Mouse (Mus musculus): ENCODE results near the gene 9530053A07Rik. TPM values are rescaled to one million over a fixed set of nuclear protein-coding genes. Genes with fewer than 3 reads are reported as not detected.
"Not testable (repeated sequence)": the region's sequence is repeated elsewhere in the genome, so short reads cannot be mapped to it uniquely, and the experiment has no call there.

The 9530053A07Rik gene
- polyA plus RNA-seq, 1 experiment from 2014 or later, result 0.04 TPM

GRCm38 (mm10) chr7:28114648-28115047 lies 14.6 kb upstream of the 9530053A07Rik start:
- no peaks in the 10 kb centered on the region for H3K27me3 ChIP-seq (ENCODE audit: control insufficient read depth, insufficient read depth, low read length)
- ATAC-seq (ENCODE audit: low FRiP score, low TSS enrichment), result no peak
- WGBS, result 80% methylated on average over 2 of the region's 2 CpGs

GRCm38 (mm10) chr7:28137613-28138012 lies 8.3 kb downstream of the 9530053A07Rik start:
- Histone ChIP-seq H3K27ac (replicated peaks; ENCODE audit: low read depth, low read length) (no peak overlapping the region), H3K9me3 (ENCODE audit: control insufficient read depth, low read length) (no peaks in the 10 kb centered on the region), H3K4me2 (ENCODE audit: low read length) (no peak overlapping the region), H3K4me1 (ENCODE audit: control insufficient read depth, insufficient read depth, low read length) (no peaks in the 10 kb centered on the region), H3K27me3 (ENCODE audit: control insufficient read depth, insufficient read depth, low read length) (no peaks in the 10 kb centered on the region), H3K4me3 (replicated peaks; ENCODE audit: low read depth, low read length) (no peak overlapping the region), H3K36me3 (ENCODE audit: control insufficient read depth, insufficient read depth, low read length) (no peaks in the 10 kb centered on the region), H3K9ac (replicated peaks; ENCODE audit: low read length) (no peak overlapping the region)
- peak; percentile 81 for DNase-seq
- WGBS, result 55% methylated on average over 5 of the region's 5 CpGs
- no peak for ATAC-seq (ENCODE audit: low FRiP score, low TSS enrichment)

More at GRCm38 (mm10) chr7:28114648-28115047, 14.6 kb upstream of the 9530053A07Rik start:
- H3K9ac ChIP-seq (replicated peaks; ENCODE audit: low read length), result no peak overlapping the region
- no peaks in the 10 kb centered on the region for H3K9me3 ChIP-seq (ENCODE audit: control insufficient read depth, low read length)
- no peaks in the 10 kb centered on the region for H3K36me3 ChIP-seq (ENCODE audit: control insufficient read depth, insufficient read depth, low read length)
- no peak overlapping the region for H3K4me2 ChIP-seq (ENCODE audit: low read length)
- H3K4me3 ChIP-seq (replicated peaks; ENCODE audit: low read depth, low read length), result no peak overlapping the region
- H3K27ac ChIP-seq (replicated peaks; ENCODE audit: low read depth, low read length), result no peak overlapping the region
- DNase-seq, result no peak
- H3K4me1 ChIP-seq (ENCODE audit: control insufficient read depth, insufficient read depth, low read length), result no peaks in the 10 kb centered on the region

- no peaks in the 10 kb centered on the region for H3K36me3 ChIP-seq (ENCODE audit: control insufficient read depth, insufficient read depth, low read length)
- H3K4me2 ChIP-seq (ENCODE audit: low read length), result no peak overlapping the region
- H3K4me3 ChIP-seq (replicated peaks; ENCODE audit: low read depth, low read length), result no peak overlapping the region
- H3K4me1 ChIP-seq (ENCODE audit: control insufficient read depth, insufficient read depth, low read length), result no peaks in the 10 kb centered on the region
- peak; percentile 82 for DNase-seq
- no peaks in the 10 kb centered on the region for H3K27me3 ChIP-seq (ENCODE audit: control insufficient read depth, insufficient read depth, low read length)
- ATAC-seq (ENCODE audit: low FRiP score, low TSS enrichment), result no peak
- 16% methylated on average over 3 of the region's 3 CpGs for WGBS
- no peak overlapping the region for H3K27ac ChIP-seq (replicated peaks; ENCODE audit: low read depth, low read length)
- H3K9ac ChIP-seq (replicated peaks; ENCODE audit: low read length), result no peak overlapping the region
- peaks cover 3% of the 10 kb centered on the region; the same call in 1 of the 2 replicates for H3K9me3 ChIP-seq (ENCODE audit: control insufficient read depth, low read length)
Measured at GRCm38 (mm10) chr7:28148263-28148662, 19.0 kb downstream of the 9530053A07Rik start.

- Histone ChIP-seq H3K9me3 (ENCODE audit: control insufficient read depth, low read length) (no peaks in the 10 kb centered on the region), H3K9ac (replicated peaks; ENCODE audit: low read length) (no peak overlapping the region), H3K4me1 (ENCODE audit: control insufficient read depth, insufficient read depth, low read length) (no peaks in the 10 kb centered on the region), H3K27me3 (ENCODE audit: control insufficient read depth, insufficient read depth, low read length) (no peaks in the 10 kb centered on the region), H3K4me3 (replicated peaks; ENCODE audit: low read depth, low read length) (no peak overlapping the region), H3K4me2 (ENCODE audit: low read length) (no peak overlapping the region), H3K27ac (replicated peaks; ENCODE audit: low read depth, low read length) (no peak overlapping the region), H3K36me3 (ENCODE audit: control insufficient read depth, insufficient read depth, low read length) (no peaks in the 10 kb centered on the region)
- WGBS, result 93% methylated on average over 1 of the region's 1 CpGs
- ATAC-seq (ENCODE audit: low FRiP score, low TSS enrichment) (no peak), DNase-seq (no peak)
Measured at GRCm38 (mm10) chr7:28149841-28150240, 20.6 kb downstream of the 9530053A07Rik start.

- H3K4me1 ChIP-seq (ENCODE audit: control insufficient read depth, insufficient read depth, low read length), result no peaks in the 10 kb centered on the region
- H3K36me3 ChIP-seq (ENCODE audit: control insufficient read depth, insufficient read depth, low read length), result no peaks in the 10 kb centered on the region
- H3K27ac ChIP-seq (replicated peaks; ENCODE audit: low read depth, low read length), result no peak overlapping the region
- H3K4me2 ChIP-seq (ENCODE audit: low read length), result no peak overlapping the region
- ATAC-seq (ENCODE audit: low FRiP score, low TSS enrichment) (no peak), DNase-seq (peak; percentile 64)
- no peak overlapping the region for H3K9ac ChIP-seq (replicated peaks; ENCODE audit: low read length)
- no peak overlapping the region for H3K4me3 ChIP-seq (replicated peaks; ENCODE audit: low read depth, low read length)
- WGBS, result 18% methylated on average over 13 of the region's 13 CpGs
- H3K9me3 ChIP-seq (ENCODE audit: control insufficient read depth, low read length), result no peaks in the 10 kb centered on the region
- no peaks in the 10 kb centered on the region for H3K27me3 ChIP-seq (ENCODE audit: control insufficient read depth, insufficient read depth, low read length)
Measured at GRCm38 (mm10) chr7:28151584-28152221, 22.4 kb downstream of the 9530053A07Rik start.

GRCm38 (mm10) chr7:28153595-28153994 lies 24.3 kb downstream of the 9530053A07Rik start:
- ATAC-seq (ENCODE audit: low FRiP score, low TSS enrichment), result not testable (repeated sequence)

GRCm38 (mm10) chr7:28159292-28159691 lies 30.0 kb downstream of the 9530053A07Rik start:
- Histone ChIP-seq H3K4me3 (replicated peaks; ENCODE audit: low read depth, low read length) (no peak overlapping the region), H3K9ac (replicated peaks; ENCODE audit: low read length) (peak overlapping the region; percentile 16; the same call in 1 of the 2 replicates), H3K4me1 (ENCODE audit: control insufficient read depth, insufficient read depth, low read length) (no peaks in the 10 kb centered on the region), H3K36me3 (ENCODE audit: control insufficient read depth, insufficient read depth, low read length) (no peaks in the 10 kb centered on the region), H3K4me2 (ENCODE audit: low read length) (no peak overlapping the region), H3K9me3 (ENCODE audit: control insufficient read depth, low read length) (no peaks in the 10 kb centered on the region), H3K27me3 (ENCODE audit: control insufficient read depth, insufficient read depth, low read length) (no peaks in the 10 kb centered on the region), H3K27ac (replicated peaks; ENCODE audit: low read depth, low read length) (no peak overlapping the region)
- WGBS, result 77% methylated on average over 6 of the region's 6 CpGs
- no peak for DNase-seq
- ATAC-seq (ENCODE audit: low FRiP score, low TSS enrichment), result no peak

More at GRCm38 (mm10) chr7:28153595-28153994, 24.3 kb downstream of the 9530053A07Rik start:
- not testable (repeated sequence) for H3K27ac ChIP-seq (replicated peaks; ENCODE audit: low read depth, low read length); H3K4me2 ChIP-seq (ENCODE audit: low read length); H3K9ac ChIP-seq (replicated peaks; ENCODE audit: low read length); H3K4me1 ChIP-seq (ENCODE audit: control insufficient read depth, insufficient read depth, low read length); H3K4me3 ChIP-seq (replicated peaks; ENCODE audit: low read depth, low read length); H3K9me3 ChIP-seq (ENCODE audit: control insufficient read depth, low read length); DNase-seq; H3K36me3 ChIP-seq (ENCODE audit: control insufficient read depth, insufficient read depth, low read length); H3K27me3 ChIP-seq (ENCODE audit: control insufficient read depth, insufficient read depth, low read length)
- 36% methylated on average over 5 of the region's 5 CpGs for WGBS

- ATAC-seq (ENCODE audit: low FRiP score, low TSS enrichment) (no peak), DNase-seq (no peak)
- Histone ChIP-seq H3K4me3 (replicated peaks; ENCODE audit: low read depth, low read length) (no peak overlapping the region), H3K9me3 (ENCODE audit: control insufficient read depth, low read length) (no peaks in the 10 kb centered on the region), H3K9ac (replicated peaks; ENCODE audit: low read length) (no peak overlapping the region), H3K36me3 (ENCODE audit: control insufficient read depth, insufficient read depth, low read length) (no peaks in the 10 kb centered on the region), H3K27ac (replicated peaks; ENCODE audit: low read depth, low read length) (no peak overlapping the region), H3K4me2 (ENCODE audit: low read length) (no peak overlapping the region), H3K4me1 (ENCODE audit: control insufficient read depth, insufficient read depth, low read length) (no peaks in the 10 kb centered on the region), H3K27me3 (ENCODE audit: control insufficient read depth, insufficient read depth, low read length) (no peaks in the 10 kb centered on the region)
- WGBS, result 68% methylated on average over 3 of the region's 3 CpGs
Measured at GRCm38 (mm10) chr7:28159893-28160292, 30.6 kb downstream of the 9530053A07Rik start.

- DNase-seq (no peak), ATAC-seq (ENCODE audit: low FRiP score, low TSS enrichment) (no peak)
- H3K36me3 ChIP-seq (ENCODE audit: control insufficient read depth, insufficient read depth, low read length), result no peaks in the 10 kb centered on the region
- no peaks in the 10 kb centered on the region for H3K9me3 ChIP-seq (ENCODE audit: control insufficient read depth, low read length)
- WGBS, result 67% methylated on average over 9 of the region's 9 CpGs
- no peak overlapping the region for H3K9ac ChIP-seq (replicated peaks; ENCODE audit: low read length)
- H3K4me2 ChIP-seq (ENCODE audit: low read length), result no peak overlapping the region
- H3K27ac ChIP-seq (replicated peaks; ENCODE audit: low read depth, low read length), result no peak overlapping the region
- no peak overlapping the region for H3K4me3 ChIP-seq (replicated peaks; ENCODE audit: low read depth, low read length)
- no peaks in the 10 kb centered on the region for H3K4me1 ChIP-seq (ENCODE audit: control insufficient read depth, insufficient read depth, low read length)
- no peaks in the 10 kb centered on the region for H3K27me3 ChIP-seq (ENCODE audit: control insufficient read depth, insufficient read depth, low read length)
Measured at GRCm38 (mm10) chr7:28161163-28161749, 32.0 kb downstream of the 9530053A07Rik start.

All from midbrain, embryonic 14.5 days (tissue).